10 mouse cellular contexts compared by ENCODE assay signal in the genomic region with DNA sequence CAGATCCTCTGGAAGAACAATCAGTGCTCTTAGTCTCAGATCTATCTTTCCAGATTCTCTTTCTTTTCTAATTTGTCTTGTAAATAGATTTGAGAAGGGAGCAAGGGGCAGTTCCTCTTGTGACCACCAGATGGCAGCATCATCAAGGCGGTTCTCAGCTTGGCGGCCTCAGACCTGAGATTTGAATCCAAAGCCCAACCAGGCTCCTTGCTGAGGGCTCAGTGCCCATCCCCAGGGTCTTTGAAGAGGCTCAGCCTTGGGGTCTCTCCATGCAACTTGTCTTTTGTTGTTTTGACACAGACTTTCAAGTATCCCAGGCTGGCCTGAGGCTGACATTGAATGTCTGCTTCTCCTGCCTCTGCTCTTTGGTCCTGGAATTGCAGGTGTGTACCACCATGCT. TPM values are rescaled to one million over a fixed set of nuclear protein-coding genes. Genes with fewer than 3 reads are reported as not detected.
DNase-seq lines count a peak whose midpoint lies in the region; ATAC-seq and TF ChIP-seq lines count a peak whose summit lies in the region.
"Had no signal": no experiment of that assay in that cellular context is flagged by ENCODE, and none has a peak within 500 bp of the region (broad histone marks: within the 10 kb centered on the region; RNA-seq: fewer than 3 reads in every experiment).

No protein-coding gene starts in this region.

- H3K27ac ChIP-seq in embryonic facial prominence, embryonic 11.5 days (replicated peaks; ENCODE audit: low read depth, low read length): no peak overlapping the region
- H3K27ac ChIP-seq in limb, embryonic 10.5 days: no peak overlapping the region
- H3K27ac ChIP-seq: heart, adult 2 months had no signal

- no peaks in the 10 kb centered on the region for H3K4me1 ChIP-seq in lung, adult 2 months (ENCODE audit: control insufficient read depth, insufficient read depth, low read length)
- no peaks in the 10 kb centered on the region; the same call in 1 of the 2 replicates for H3K4me1 ChIP-seq in embryonic facial prominence, embryonic 11.5 days (ENCODE audit: control insufficient read depth, insufficient read depth, low read length)
- H3K4me1 ChIP-seq in limb, embryonic 10.5 days: peaks cover 24% of the 10 kb centered on the region

- no peak for ATAC-seq in cerebellum, adult (ENCODE audit: insufficient number of reproducible peaks, low FRiP score, low TSS enrichment)
- no peak for ATAC-seq in embryonic facial prominence, embryonic 11.5 days (replicated peaks; ENCODE audit: insufficient number of reproducible peaks, low FRiP score, low TSS enrichment, low read depth)
- ATAC-seq: Patski had no signal

- H3K9me3 ChIP-seq in embryonic facial prominence, embryonic 11.5 days (replicated peaks; ENCODE audit: control insufficient read depth, low read length): no peaks in the 10 kb centered on the region
- no peaks in the 10 kb centered on the region for H3K9me3 ChIP-seq in limb, embryonic 10.5 days (replicated peaks)

- no peak overlapping the region for H3K4me3 ChIP-seq in lung, adult 2 months (replicated peaks; ENCODE audit: extremely low read depth, low read depth, low read length)
- H3K4me3 ChIP-seq in embryonic facial prominence, embryonic 11.5 days (ENCODE audit: low read depth, low read length): no peak overlapping the region
- no peak overlapping the region for H3K4me3 ChIP-seq in limb, embryonic 10.5 days
- H3K4me3 ChIP-seq: heart, adult 2 months had no signal

- TF ChIP-seq POLR2A in lung, adult 2 months (IDR thresholded peaks at IDR 0.05; ENCODE audit: borderline replicate concordance, extremely low read depth, low read depth, low read length): no peak

- peak; percentile 45 for DNase-seq in cerebellum, adult 11 months
- DNase-seq in lung, adult 2 months: peak; percentile 55
- no peak for DNase-seq in lung, adult 18-20 months
- peak; percentile 47 to 65 for DNase-seq in adrenal gland, postnatal 36 days
- DNase-seq in embryonic facial prominence, embryonic 11.5 days (ENCODE audit: low spot score): peak; percentile 76
- DNase-seq in limb, embryonic 10.5 days (ENCODE audit: low spot score): peak; percentile 77
- DNase-seq in right cerebral cortex, postnatal 25 days: peak; percentile 70

- TF ChIP-seq CTCF in lung, adult 2 months (IDR thresholded peaks at IDR 0.05; ENCODE audit: insufficient read depth, low read length): peak; percentile 95

- H3K27me3 ChIP-seq in embryonic facial prominence, embryonic 11.5 days (ENCODE audit: control insufficient read depth, insufficient read depth, low read length): peaks cover 53% of the 10 kb centered on the region
- H3K27me3 ChIP-seq in limb, embryonic 10.5 days (ENCODE audit: low read depth, poor library complexity, severe bottlenecking): peaks cover 97% of the 10 kb centered on the region

- no peaks in the 10 kb centered on the region for H3K36me3 ChIP-seq in embryonic facial prominence, embryonic 11.5 days (replicated peaks; ENCODE audit: control insufficient read depth, insufficient read depth, low read depth, low read length)
- no peaks in the 10 kb centered on the region for H3K36me3 ChIP-seq in limb, embryonic 10.5 days

- 11% methylated on average over 2 of the region's 2 CpGs for WGBS in lung, adult 2 months
- 0% methylated on average over 2 of the region's 2 CpGs for WGBS in embryonic facial prominence, embryonic 11.5 days
- 4% methylated on average over 2 of the region's 2 CpGs for WGBS in limb, embryonic 10.5 days

- no peak overlapping the region for H3K4me2 ChIP-seq in embryonic facial prominence, embryonic 11.5 days (ENCODE audit: low read depth, low read length)

- no peak overlapping the region for H3K9ac ChIP-seq in embryonic facial prominence, embryonic 11.5 days (replicated peaks; ENCODE audit: low read length)

RNA-seq across cellular contexts. Expression of a gene that starts 10.4 kb away (rescaled TPM):
- 1.9 and 2.6 TPM in 2 replicates for polyA plus RNA-seq in lung, adult 2 months (2012; rRNA removed)
- 1 to 10 TPM; 3.9 to 5.1 TPM for total RNA-seq in adrenal gland, postnatal 36 days (2021)
- polyA plus RNA-seq in embryonic facial prominence, embryonic 11.5 days (2014; fragmentation: Nextera tagmentation; extraction: Ambion mirVana): 1.5 and 1.9 TPM in 2 replicates
- 0.49 and 0.65 TPM in 2 replicates for polyA plus RNA-seq in limb, embryonic 10.5 days (2016; fragmentation: Nextera tagmentation; extraction: Ambion mirVana)

RNA-seq across cellular contexts. Expression of a gene that starts 10.6 kb away (rescaled TPM):
- 13.3 and 21.5 TPM in 2 replicates for polyA plus RNA-seq in lung, adult 2 months (2012; rRNA removed)
- total RNA-seq in adrenal gland, postnatal 36 days (2021): 10 to 100 TPM; 10.7 to 12.9 TPM
- 24.0 and 25.1 TPM in 2 replicates for polyA plus RNA-seq in embryonic facial prominence, embryonic 11.5 days (2014; fragmentation: Nextera tagmentation; extraction: Ambion mirVana)
- polyA plus RNA-seq in limb, embryonic 10.5 days (2016; fragmentation: Nextera tagmentation; extraction: Ambion mirVana): 4.4 and 9.7 TPM in 2 replicates

RNA-seq across cellular contexts. Expression of a gene that starts 18.9 kb away (rescaled TPM):
- 64.5 and 84.4 TPM in 2 replicates for polyA plus RNA-seq in lung, adult 2 months (2012; rRNA removed)
- 10 to 100 TPM; 48.5 to 58.3 TPM for total RNA-seq in adrenal gland, postnatal 36 days (2021)
- 9.8 and 11.3 TPM in 2 replicates for polyA plus RNA-seq in embryonic facial prominence, embryonic 11.5 days (2014; fragmentation: Nextera tagmentation; extraction: Ambion mirVana)
- 9.0 and 11.1 TPM in 2 replicates for polyA plus RNA-seq in limb, embryonic 10.5 days (2016; fragmentation: Nextera tagmentation; extraction: Ambion mirVana)

RNA-seq across cellular contexts. Expression of a gene that starts 40.3 kb away (rescaled TPM):
- polyA plus RNA-seq in lung, adult 2 months (2012; rRNA removed): 0.15 and 0.59 TPM in 2 replicates
- under 1 TPM; 0.10 to 0.20 TPM for total RNA-seq in adrenal gland, postnatal 36 days (2021)
- 1.2 and 2.2 TPM in 2 replicates for polyA plus RNA-seq in embryonic facial prominence, embryonic 11.5 days (2014; fragmentation: Nextera tagmentation; extraction: Ambion mirVana)
- polyA plus RNA-seq in limb, embryonic 10.5 days (2016; fragmentation: Nextera tagmentation; extraction: Ambion mirVana): 0.78 and 1.3 TPM in 2 replicates

RNA-seq across cellular contexts. Expression of a gene that starts 40.7 kb away (rescaled TPM):
- 26.9 and 30.8 TPM in 2 replicates for polyA plus RNA-seq in lung, adult 2 months (2012; rRNA removed)
- total RNA-seq in adrenal gland, postnatal 36 days (2021): 10 to 100 TPM; 23.1 to 27.1 TPM
- 75.3 and 83.4 TPM in 2 replicates for polyA plus RNA-seq in embryonic facial prominence, embryonic 11.5 days (2014; fragmentation: Nextera tagmentation; extraction: Ambion mirVana)
- polyA plus RNA-seq in limb, embryonic 10.5 days (2016; fragmentation: Nextera tagmentation; extraction: Ambion mirVana): 71.7 and 93.8 TPM in 2 replicates

Comparison
In these comparisons a context has a peak if more than half of its experiments do, and no peak if none do; other contexts are left out.
1. DNase-seq: peak in cerebellum, adult 11 months (single experiment), lung, adult 2 months (single experiment), adrenal gland, postnatal 36 days (2 of 2), embryonic facial prominence, embryonic 11.5 days (single experiment), limb, embryonic 10.5 days (single experiment) and right cerebral cortex, postnatal 25 days (single experiment); none in lung, adult 18-20 months (0 of 2).